Mouse (Mus musculus): ENCODE measurements at regions not wholly inside any gene's neighbourhood (a gene's known extent, or its start where the extent isn't known, plus 50 kb on each side); places are given as distances from the start of the nearest gene placed in this dataset.
"Not testable (repeated sequence)": the region's sequence is repeated elsewhere in the genome, so short reads cannot be mapped to it uniquely, and the experiment has no call there.

- no peak overlapping the region for H3K4me2 ChIP-seq
Observed at GRCm38 (mm10) chr2:57185151-57185550, 52.3 kb upstream of the Gpd2 start.

DNA sequence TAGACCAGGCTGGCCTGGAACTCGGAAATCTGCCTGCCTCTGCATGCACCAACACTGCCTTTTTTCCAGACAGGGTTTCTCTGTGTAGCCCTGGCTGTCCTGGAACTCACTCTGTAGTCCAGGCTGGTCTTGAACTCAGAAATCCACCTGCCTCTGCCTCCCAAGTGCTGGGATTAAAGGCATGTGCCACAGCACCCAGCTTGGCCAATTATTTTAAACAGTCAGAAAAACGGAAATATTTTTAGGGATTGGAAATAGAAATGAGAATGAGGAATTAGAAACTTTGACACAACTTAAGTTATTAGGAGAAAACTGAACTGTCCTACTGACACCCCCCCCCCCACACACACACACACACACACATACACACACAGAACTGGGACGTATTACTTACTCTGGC is 54.3 kb upstream of the Gpd2 start:
- not testable (repeated sequence) for H3K9ac ChIP-seq (ENCODE audit: low read length); ATAC-seq (ENCODE audit: low FRiP score); H3K9me3 ChIP-seq (ENCODE audit: control insufficient read depth, low read length); H3K4me3 ChIP-seq (ENCODE audit: low read depth, low read length); H3K4me2 ChIP-seq; H3K27me3 ChIP-seq (ENCODE audit: control insufficient read depth, insufficient read depth, low read length); H3K4me1 ChIP-seq (ENCODE audit: control insufficient read depth, insufficient read depth, low read length); DNase-seq (ENCODE audit: low spot score, missing footprints); H3K36me3 ChIP-seq (ENCODE audit: control insufficient read depth, insufficient read depth, low read length); H3K27ac ChIP-seq (ENCODE audit: low read depth, low read length)
- WGBS, result 82% methylated on average over 3 of the region's 3 CpGs

More at GRCm38 (mm10) chr2:57185151-57185550, 52.3 kb upstream of the Gpd2 start:
- no peak for DNase-seq (ENCODE audit: low spot score, missing footprints)
- H3K9ac ChIP-seq (ENCODE audit: low read length), result no peak overlapping the region
- WGBS, result 21% methylated on average over 1 of the region's 1 CpGs
- no peaks in the 10 kb centered on the region for H3K4me1 ChIP-seq (ENCODE audit: control insufficient read depth, insufficient read depth, low read length)
- no peak for ATAC-seq (ENCODE audit: low FRiP score)
- no peak overlapping the region for H3K27ac ChIP-seq (ENCODE audit: low read depth, low read length)
- H3K27me3 ChIP-seq (ENCODE audit: control insufficient read depth, insufficient read depth, low read length), result no peaks in the 10 kb centered on the region
- no peaks in the 10 kb centered on the region for H3K36me3 ChIP-seq (ENCODE audit: control insufficient read depth, insufficient read depth, low read length)
- no peak overlapping the region for H3K4me3 ChIP-seq (ENCODE audit: low read depth, low read length)
- H3K9me3 ChIP-seq (ENCODE audit: control insufficient read depth, low read length), result no peaks in the 10 kb centered on the region

DNA sequence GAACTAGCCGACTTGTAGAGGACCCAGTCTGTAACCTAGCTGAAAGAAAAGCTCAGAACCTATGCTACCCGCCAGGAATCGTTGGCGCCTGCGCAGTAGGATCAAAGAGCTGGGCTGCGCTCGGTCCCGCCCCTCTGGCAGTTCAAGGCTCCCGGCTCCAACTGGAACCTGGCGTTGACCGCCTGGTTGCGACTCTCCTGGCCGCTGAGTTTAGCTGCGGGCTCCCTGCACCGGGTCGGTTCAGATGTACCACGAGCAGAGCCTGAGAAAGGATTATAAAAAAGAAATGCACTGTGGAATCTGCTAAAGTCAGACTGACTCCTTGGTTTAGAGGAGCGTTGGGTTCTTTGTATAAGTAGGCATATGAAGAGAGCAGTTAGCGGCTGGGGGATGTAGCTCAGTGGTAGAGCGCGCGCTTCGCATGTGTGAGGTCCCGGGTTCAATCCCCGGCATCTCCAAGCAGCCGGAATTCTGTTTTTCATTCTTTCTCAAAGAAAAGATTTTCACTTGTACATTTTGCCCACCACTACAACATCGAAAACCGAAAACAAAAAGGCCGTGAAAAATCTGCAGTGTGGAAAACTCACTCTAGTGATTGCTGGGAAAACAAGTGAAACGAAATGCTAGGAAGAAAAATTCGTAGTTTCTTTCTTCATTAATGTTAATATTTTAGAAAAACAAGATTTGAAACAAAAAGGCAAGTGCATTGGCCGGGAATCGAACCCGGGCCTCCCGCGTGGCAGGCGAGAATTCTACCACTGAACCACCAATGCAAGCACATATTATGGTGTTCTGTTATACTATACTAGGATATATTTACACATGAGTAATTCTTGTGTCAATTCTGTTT is 55.5 kb upstream of the Gpd2 start:
- no peaks in the 10 kb centered on the region for H3K36me3 ChIP-seq (ENCODE audit: control insufficient read depth, insufficient read depth, low read length)
- H3K4me3 ChIP-seq (ENCODE audit: low read depth, low read length), result peak overlapping the region; percentile 46
- no peaks in the 10 kb centered on the region for H3K9me3 ChIP-seq (ENCODE audit: control insufficient read depth, low read length)
- H3K27me3 ChIP-seq (ENCODE audit: control insufficient read depth, insufficient read depth, low read length), result no peaks in the 10 kb centered on the region
- peak overlapping the region; percentile 42 for H3K4me2 ChIP-seq
- no peaks in the 10 kb centered on the region for H3K4me1 ChIP-seq (ENCODE audit: control insufficient read depth, insufficient read depth, low read length)
- under 1% methylated on average over 37 of the region's 37 CpGs for WGBS
- H3K9ac ChIP-seq (ENCODE audit: low read length), result peak overlapping the region; percentile 65
- H3K27ac ChIP-seq (ENCODE audit: low read depth, low read length), result peak overlapping the region; percentile 52
- DNase-seq (ENCODE audit: low spot score, missing footprints) (peak; percentile 99), ATAC-seq (ENCODE audit: low FRiP score) (peak; percentile 97)

DNA sequence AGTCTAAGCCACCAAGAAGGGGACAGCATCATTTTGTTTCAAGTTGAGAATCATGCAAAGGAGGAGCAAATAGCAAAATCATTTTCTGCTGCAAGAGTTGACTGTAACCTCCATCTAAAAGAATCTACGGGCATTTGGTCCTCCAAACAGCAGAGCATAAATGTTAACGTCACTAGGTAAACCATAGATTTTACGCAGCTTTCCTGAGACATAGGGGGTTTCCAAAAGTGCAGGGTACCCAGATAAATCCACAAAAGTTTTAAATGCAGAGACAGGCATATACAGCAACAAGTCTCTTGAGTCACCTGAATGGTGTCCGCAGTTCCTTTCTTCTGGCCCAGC is 56.1 kb upstream of the Gpd2 start:
- Histone ChIP-seq H3K4me1 (ENCODE audit: control insufficient read depth, insufficient read depth, low read length) (no peaks in the 10 kb centered on the region), H3K27ac (ENCODE audit: low read depth, low read length) (no peak overlapping the region), H3K4me2 (peak overlapping the region; percentile 42), H3K9me3 (ENCODE audit: control insufficient read depth, low read length) (no peaks in the 10 kb centered on the region), H3K27me3 (ENCODE audit: control insufficient read depth, insufficient read depth, low read length) (no peaks in the 10 kb centered on the region), H3K36me3 (ENCODE audit: control insufficient read depth, insufficient read depth, low read length) (no peaks in the 10 kb centered on the region), H3K9ac (ENCODE audit: low read length) (peak overlapping the region; percentile 65), H3K4me3 (ENCODE audit: low read depth, low read length) (peak overlapping the region; percentile 46)
- WGBS, result 28% methylated on average over 4 of the region's 4 CpGs
- DNase-seq (ENCODE audit: low spot score, missing footprints), result no peak
- no peak for ATAC-seq (ENCODE audit: low FRiP score)

- no peaks in the 10 kb centered on the region for H3K27me3 ChIP-seq (ENCODE audit: control insufficient read depth, insufficient read depth, low read length)
- no peak overlapping the region for H3K4me3 ChIP-seq (ENCODE audit: low read depth, low read length)
- DNase-seq (ENCODE audit: low spot score, missing footprints), result peak; percentile 8
- H3K36me3 ChIP-seq (ENCODE audit: control insufficient read depth, insufficient read depth, low read length), result no peaks in the 10 kb centered on the region
- no peak overlapping the region for H3K9ac ChIP-seq (ENCODE audit: low read length)
- WGBS, result 89% methylated on average over 6 of the region's 6 CpGs
- no peak overlapping the region for H3K27ac ChIP-seq (ENCODE audit: low read depth, low read length)
- ATAC-seq (ENCODE audit: low FRiP score), result no peak
- H3K9me3 ChIP-seq (ENCODE audit: control insufficient read depth, low read length), result no peaks in the 10 kb centered on the region
- H3K4me1 ChIP-seq (ENCODE audit: control insufficient read depth, insufficient read depth, low read length), result no peaks in the 10 kb centered on the region
- H3K4me2 ChIP-seq, result no peak overlapping the region
Observed at GRCm38 (mm10) chr2:57178056-57178455, 54.3 kb upstream of the Nr4a2 start.

- WGBS, result 87% methylated on average over 7 of the region's 7 CpGs
- ATAC-seq (ENCODE audit: low FRiP score) (no peak), DNase-seq (ENCODE audit: low spot score, missing footprints) (peak; percentile 35)
- Histone ChIP-seq H3K36me3 (ENCODE audit: control insufficient read depth, insufficient read depth, low read length) (no peaks in the 10 kb centered on the region), H3K27ac (ENCODE audit: low read depth, low read length) (no peak overlapping the region), H3K4me3 (ENCODE audit: low read depth, low read length) (no peak overlapping the region), H3K27me3 (ENCODE audit: control insufficient read depth, insufficient read depth, low read length) (no peaks in the 10 kb centered on the region), H3K4me1 (ENCODE audit: control insufficient read depth, insufficient read depth, low read length) (no peaks in the 10 kb centered on the region), H3K4me2 (no peak overlapping the region), H3K9ac (ENCODE audit: low read length) (no peak overlapping the region), H3K9me3 (ENCODE audit: control insufficient read depth, low read length) (no peaks in the 10 kb centered on the region)
Observed at GRCm38 (mm10) chr2:57176547-57176946, 52.7 kb upstream of the Nr4a2 start.

GRCm38 (mm10) chr2:57175219-57175618 is 51.4 kb upstream of the Nr4a2 start:
- no peaks in the 10 kb centered on the region for H3K36me3 ChIP-seq (ENCODE audit: control insufficient read depth, insufficient read depth, low read length)
- WGBS, result 63% methylated on average over 1 of the region's 1 CpGs
- no peaks in the 10 kb centered on the region for H3K9me3 ChIP-seq (ENCODE audit: control insufficient read depth, low read length)
- H3K4me2 ChIP-seq, result no peak overlapping the region
- H3K4me1 ChIP-seq (ENCODE audit: control insufficient read depth, insufficient read depth, low read length), result no peaks in the 10 kb centered on the region
- no peak overlapping the region for H3K27ac ChIP-seq (ENCODE audit: low read depth, low read length)
- ATAC-seq (ENCODE audit: low FRiP score) (no peak), DNase-seq (ENCODE audit: low spot score, missing footprints) (peak; percentile 64)
- no peak overlapping the region for H3K4me3 ChIP-seq (ENCODE audit: low read depth, low read length)
- H3K9ac ChIP-seq (ENCODE audit: low read length), result no peak overlapping the region
- no peaks in the 10 kb centered on the region for H3K27me3 ChIP-seq (ENCODE audit: control insufficient read depth, insufficient read depth, low read length)

All from midbrain, embryonic 11.5 days (tissue).